Comparison of ENCODE assay signal across 2 mouse cellular contexts in genomic region chr5:123057366-123058250, GRCm38 (mm10).
TF ChIP-seq lines count a peak whose summit lies in the region.

No protein-coding gene starts in this region.

TF ChIP-seq in C2C12, 6 proteins besides CTCF, POLR2A, EP300 and RAD21 (continued from another document):
- no peak for TF ChIP-seq MYOG (IDR thresholded peaks at IDR 0.05; ENCODE audit: control insufficient read depth, extremely low read depth, insufficient read length)

TF ChIP-seq in myocyte, 11 proteins besides CTCF, POLR2A, EP300 and RAD21 (continued from another document):
- TF ChIP-seq REST (IDR thresholded peaks at IDR 0.05; ENCODE audit: insufficient read depth, insufficient read length), result no peak
- peak; percentile 93 for TF ChIP-seq USF1 (IDR thresholded peaks at IDR 0.05; ENCODE audit: low read depth)
- no peak for TF ChIP-seq E2F4 (IDR thresholded peaks at IDR 0.05; ENCODE audit: insufficient read depth)
- TF ChIP-seq MAX (IDR thresholded peaks at IDR 0.05; ENCODE audit: low read depth), result no peak
